In the genomic region with DNA sequence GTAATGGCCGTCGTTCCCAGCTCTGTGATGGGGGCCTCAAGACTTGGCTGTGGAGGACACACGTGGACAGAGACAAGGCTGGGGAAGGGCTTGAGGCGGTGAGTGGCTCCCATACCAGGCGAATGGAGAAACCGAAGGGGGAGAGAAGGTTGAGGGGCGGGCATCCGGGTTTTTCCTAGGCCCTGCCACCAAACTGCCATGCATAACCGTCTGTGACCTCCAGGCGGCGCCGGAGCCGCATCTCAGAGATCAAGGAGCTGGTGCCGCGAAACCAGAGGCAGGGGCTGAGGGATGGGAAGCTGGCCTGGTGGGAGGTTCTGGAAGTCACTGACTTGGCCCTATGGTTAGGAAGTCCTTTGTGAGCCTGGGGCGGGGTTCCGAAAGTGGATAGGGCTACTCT, we compare ENCODE assay signal across 8 mouse cellular contexts. TPM values are rescaled to one million over a fixed set of nuclear protein-coding genes. Genes with fewer than 3 reads are reported as not detected.
DNase-seq lines count a peak whose midpoint lies in the region; ATAC-seq lines count a peak whose summit lies in the region.

No protein-coding gene starts in this region.

- H3K4me3 ChIP-seq in hindbrain, embryonic 12.5 days: no peak overlapping the region

- H3K9me3 ChIP-seq in hindbrain, embryonic 12.5 days (replicated peaks): no peaks in the 10 kb centered on the region

- no peak overlapping the region for H3K27ac ChIP-seq in hindbrain, embryonic 12.5 days

- peak; percentile 93 for DNase-seq in R1 (ENCODE audit: low read depth, low spot score)
- peak; percentile 44 for DNase-seq in cerebellum, adult 9-11 months
- peak; percentile 56 to 75 for DNase-seq in frontal cortex, postnatal 14 days (ENCODE audit: low spot score in 2 of 2)
- DNase-seq in layer of hippocampus, postnatal 10 days (ENCODE audit: low spot score in 2 of 2): peak; percentile 86 to 89
- DNase-seq in lung, postnatal 25 days (ENCODE audit: low spot score): peak; percentile 58
- DNase-seq in right cerebral cortex, adult 18-20 months: peak; percentile 69

- 1% methylated on average over 17 of the region's 17 CpGs for WGBS in hindbrain, embryonic 12.5 days

- no peak overlapping the region for H3K4me2 ChIP-seq in hindbrain, embryonic 12.5 days (replicated peaks)

- peaks cover 14% of the 10 kb centered on the region for H3K27me3 ChIP-seq in hindbrain, embryonic 12.5 days

- no peak overlapping the region for H3K9ac ChIP-seq in hindbrain, embryonic 12.5 days

- no peaks in the 10 kb centered on the region for H3K36me3 ChIP-seq in hindbrain, embryonic 12.5 days

- peak; percentile 59 for ATAC-seq in hindbrain, embryonic 12.5 days (ENCODE audit: low FRiP score)
- no peak for ATAC-seq in erythroid progenitor cell, adult 5-6 weeks (replicated peaks; ENCODE audit: low FRiP score, poor library complexity, severe bottlenecking)

- peaks cover 3% of the 10 kb centered on the region; the same call in 1 of the 2 replicates for H3K4me1 ChIP-seq in hindbrain, embryonic 12.5 days

RNA-seq across cellular contexts. Expression of gene Arhgap40, which starts 34.2 kb away (rescaled TPM):
- polyA plus RNA-seq in hindbrain, embryonic 12.5 days (2016; fragmentation: Nextera tagmentation; extraction: Ambion mirVana): 0.40 TPM in 1 of 2 replicates, not detected in the other
- total RNA-seq in layer of hippocampus, postnatal 10 days (2021): under 1 TPM in 1 of 2 experiments, not detected in 1; 0.38 TPM
- total RNA-seq in erythroid progenitor cell, adult 5-6 weeks (2015; ENCODE audit: low replicate concordance): not detected in 2 replicates
- not detected in 2 replicates for total RNA-seq in erythroid progenitor cell, adult 5-6 weeks (2017; ENCODE audit: low replicate concordance)

RNA-seq across cellular contexts. Expression of gene Adig, which starts 44.3 kb away (rescaled TPM):
- not detected in 2 replicates for polyA plus RNA-seq in hindbrain, embryonic 12.5 days (2016; fragmentation: Nextera tagmentation; extraction: Ambion mirVana)
- total RNA-seq in layer of hippocampus, postnatal 10 days (2021): not detected
- total RNA-seq in erythroid progenitor cell, adult 5-6 weeks (2015; ENCODE audit: low replicate concordance): not detected in 2 replicates
- total RNA-seq in erythroid progenitor cell, adult 5-6 weeks (2017; ENCODE audit: low replicate concordance): not detected in 2 replicates
